Mouse (Mus musculus) cerebellum, postnatal 10 days (tissue): ENCODE measurements around the gene Slc6a6.

Experiments used
- DNase-seq, 2 experiments: peaks; one replicate each; pipeline ENCODE4 v3.0.0; 2021; ENCODE audit warnings: mixed read lengths in 2 of 2

The Slc6a6 gene

GRCm38 (mm10) chr6:91795640-91796039 lies 111.8 kb downstream of the Slc6a6 start:
- no peak for DNase-seq

GRCm38 (mm10) chr6:91796064-91796463 lies 112.2 kb downstream of the Slc6a6 start:
- no peak for DNase-seq

GRCm38 (mm10) chr6:91796736-91797135 lies 112.9 kb downstream of the Slc6a6 start:
- no peak for DNase-seq

DNA sequence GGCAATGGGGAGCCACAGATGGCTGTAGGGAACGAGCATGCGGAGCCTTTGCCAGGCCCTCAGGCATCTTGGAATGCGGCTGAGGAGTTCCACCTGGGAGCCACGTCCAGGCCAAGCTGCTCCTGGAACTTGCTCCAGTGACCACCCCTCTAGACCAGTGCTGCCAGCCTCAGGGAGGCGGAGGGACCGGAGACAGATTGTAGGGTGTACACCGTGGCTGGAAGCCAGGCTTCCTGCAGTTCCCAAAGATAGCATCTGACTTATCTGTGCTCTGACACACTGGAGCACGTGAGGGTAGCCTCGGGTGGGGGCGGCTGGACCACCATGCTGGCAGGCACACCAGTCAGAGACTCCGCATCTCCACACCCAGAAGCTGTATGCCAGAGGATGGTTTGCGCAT lies 114.6 kb downstream of the Slc6a6 start:
- DNase-seq, result peak; percentile 82 to 92

DNA sequence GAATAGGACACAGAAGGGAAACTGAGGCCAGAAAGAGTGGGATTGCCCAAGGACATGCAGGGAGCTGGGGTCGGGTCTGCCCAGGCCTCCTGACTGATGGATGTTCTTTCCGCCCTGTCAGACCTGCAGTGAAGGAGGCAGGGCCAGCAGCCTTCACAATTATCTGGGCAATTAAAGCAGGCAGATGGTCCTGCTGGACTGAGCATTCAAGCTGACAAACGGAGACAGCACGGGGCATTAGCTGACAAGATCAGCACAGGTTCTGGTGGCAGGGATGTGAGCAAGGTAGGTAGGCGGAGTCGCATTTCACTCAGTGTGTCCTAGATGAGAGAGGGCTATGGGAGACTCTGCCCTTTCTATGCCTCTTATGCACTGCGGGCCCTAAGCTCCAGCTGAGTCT lies 120.3 kb downstream of the Slc6a6 start:
- DNase-seq, result peak; percentile 76 to 84

GRCm38 (mm10) chr6:91807169-91807568 lies 123.3 kb downstream of the Slc6a6 start:
- peak in 1 of 2 experiments; percentile 40 for DNase-seq

GRCm38 (mm10) chr6:91808022-91808421 lies 124.2 kb downstream of the Slc6a6 start:
- no peak for DNase-seq
